Mouse (Mus musculus) right cerebral cortex, postnatal 4 days (tissue): ENCODE measurements around the gene Dnajb7.
A peak's percentile ranks its signal among the peaks of the same experiment; 100 is the strongest.

Experiments used
- DNase-seq: peaks from one replicate; pipeline ENCODE4 v3.0.0-alpha.2; 2022

Dnajb7 gene

GRCm38 (mm10) chr15:81364271-81364670 is 43.8 kb downstream of the Dnajb7 start:
- no peak for DNase-seq

- no peak for DNase-seq
Measured at GRCm38 (mm10) chr15:81362501-81362900, 45.6 kb downstream of the Dnajb7 start.

- DNase-seq = no peak
Measured at GRCm38 (mm10) chr15:81361417-81362015, 46.6 kb downstream of the Dnajb7 start.

- no peak for DNase-seq
Measured at GRCm38 (mm10) chr15:81361022-81361404, 47.1 kb downstream of the Dnajb7 start.

- DNase-seq = peak; percentile 90
Measured at GRCm38 (mm10) chr15:81360345-81361021, 47.6 kb downstream of the Dnajb7 start, which contains the start of gene Slc25a17. Slc25a17 (minus strand) TSS chr15:81360812.

- DNase-seq = no peak
Measured at GRCm38 (mm10) chr15:81359421-81359820, 48.7 kb downstream of the Dnajb7 start.

- DNase-seq = no peak
Measured at GRCm38 (mm10) chr15:81358943-81359342, 49.2 kb downstream of the Dnajb7 start.

- DNase-seq = no peak
Measured at GRCm38 (mm10) chr15:81356946-81357345, 51.2 kb downstream of the Dnajb7 start.
